Mouse (Mus musculus) lung, postnatal 0 days (tissue): ENCODE measurements around the gene Pi4kb.

Source experiments
- CTCF ChIP-seq: IDR thresholded peaks from 2 replicates; pipeline ENCODE4 v1.5.1; 2016; ENCODE audit warnings: antibody characterized with exemption, mild to moderate bottlenecking
- EP300 ChIP-seq: IDR thresholded peaks from 2 replicates; pipeline ENCODE4 v1.6.1; 2016; ENCODE audit warnings: antibody characterized with exemption, mild to moderate bottlenecking, control low read depth

GRCm38 (mm10) chr3:94948066-94948614 lies 26.4 kb upstream of the Pi4kb start:
- peak; percentile 71 for TF ChIP-seq CTCF
- no peak for TF ChIP-seq EP300
